Mouse (Mus musculus): ENCODE results near the gene Trim17. TPM values are rescaled to one million over a fixed set of nuclear protein-coding genes. Genes with fewer than 3 reads are reported as not detected.
A peak's percentile ranks its signal among the peaks of the same experiment; 100 is the strongest.

Gene Trim17
- polyA plus RNA-seq, 1 experiment from 2014 or later = 0.62 TPM

DNA sequence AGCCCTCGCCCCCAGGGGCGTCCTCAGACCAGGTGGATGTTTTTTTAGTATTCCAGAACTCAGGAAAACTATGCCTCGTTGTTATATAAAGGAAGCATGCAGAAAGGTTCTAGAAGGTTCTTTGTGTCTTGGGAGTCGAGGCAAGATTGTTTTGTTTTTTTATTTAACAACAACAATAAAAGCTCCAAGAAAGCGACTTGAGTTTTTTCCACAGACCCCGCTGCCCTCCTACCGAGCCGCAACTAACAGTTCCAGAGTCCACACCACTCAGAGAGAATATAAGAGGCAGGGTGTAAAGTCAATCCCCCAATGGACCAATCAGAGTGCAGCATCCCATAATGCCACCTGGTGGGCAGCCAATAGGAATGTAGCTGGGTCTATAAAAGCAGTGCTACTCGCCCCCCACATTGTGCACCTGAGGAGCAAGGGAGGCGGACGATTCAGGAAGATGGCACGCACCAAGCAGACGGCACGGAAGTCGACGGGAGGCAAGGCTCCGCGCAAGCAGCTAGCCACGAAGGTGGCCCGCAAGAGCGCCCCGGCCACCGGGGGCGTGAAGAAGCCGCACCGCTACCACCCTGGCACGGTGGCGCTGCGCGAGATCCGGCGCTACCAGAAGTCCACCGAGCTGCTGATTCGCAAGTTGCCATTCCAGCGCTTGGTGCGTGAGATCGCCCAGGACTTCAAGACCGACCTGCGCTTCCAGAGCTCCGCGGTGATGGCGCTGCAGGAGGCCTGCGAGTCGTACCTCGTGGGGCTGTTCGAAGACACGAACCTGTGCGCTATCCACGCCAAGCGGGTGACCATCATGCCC is 7.1 kb downstream of the Trim17 start:
- DNase-seq (ENCODE audit: low spot score) = no peak
- 52% methylated on average over 50 of the region's 50 CpGs for WGBS
- Histone ChIP-seq H3K9ac (replicated peaks; ENCODE audit: low read depth) (no peak overlapping the region), H3K27me3 (replicated peaks; ENCODE audit: insufficient read depth, low read length) (peaks cover 13% of the 10 kb centered on the region), H3K9me3 (ENCODE audit: low read length) (no peaks in the 10 kb centered on the region), H3K4me3 (ENCODE audit: low read depth, low read length) (no peak overlapping the region), H3K36me3 (ENCODE audit: insufficient read depth, low read length) (peaks cover 11% of the 10 kb centered on the region; the same call in 1 of the 2 replicates), H3K4me1 (ENCODE audit: insufficient read depth, low read depth, low read length) (0 out of 2 replicates have a peak, but pooled peaks cover 5% of the 10 kb centered on the region), H3K27ac (ENCODE audit: low read length) (no peak overlapping the region), H3K4me2 (replicated peaks; ENCODE audit: low read depth, low read length) (no peak overlapping the region)
- ATAC-seq = no peak
- TF ChIP-seq CTCF (IDR thresholded peaks at IDR 0.05) (no peak), EP300 (IDR thresholded peaks at IDR 0.05) (no peak)

DNA sequence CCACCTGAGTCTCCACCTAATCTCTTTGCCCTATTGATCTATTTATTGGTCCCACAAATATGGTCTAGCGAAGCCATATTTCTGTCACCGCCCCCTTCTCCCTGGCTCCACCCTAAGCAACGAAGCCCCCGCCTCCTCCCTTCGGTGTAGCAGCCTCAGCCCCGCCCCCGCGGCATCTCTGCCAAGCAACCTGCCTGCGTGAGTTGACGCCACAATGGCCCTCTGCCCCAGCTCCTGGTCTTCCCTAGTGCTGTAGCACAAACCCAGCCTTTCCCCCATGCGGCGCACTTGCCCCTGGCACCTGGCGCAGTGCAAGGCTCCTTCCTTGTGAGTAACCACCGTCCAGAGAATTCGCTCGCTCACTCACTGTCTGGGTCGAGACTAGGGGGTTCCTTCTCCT is 9.1 kb downstream of the Trim17 start:
- Histone ChIP-seq H3K4me1 (ENCODE audit: insufficient read depth, low read depth, low read length) (0 out of 2 replicates have a peak, but pooled peaks cover 2% of the 10 kb centered on the region), H3K27ac (ENCODE audit: low read length) (no peak overlapping the region), H3K27me3 (replicated peaks; ENCODE audit: insufficient read depth, low read length) (peaks cover 13% of the 10 kb centered on the region), H3K4me2 (replicated peaks; ENCODE audit: low read depth, low read length) (no peak overlapping the region), H3K4me3 (ENCODE audit: low read depth, low read length) (no peak overlapping the region), H3K36me3 (ENCODE audit: insufficient read depth, low read length) (no peaks in the 10 kb centered on the region), H3K9me3 (ENCODE audit: low read length) (no peaks in the 10 kb centered on the region), H3K9ac (replicated peaks; ENCODE audit: low read depth) (no peak overlapping the region)
- TF ChIP-seq EP300 (IDR thresholded peaks at IDR 0.05) = no peak
- TF ChIP-seq CTCF (IDR thresholded peaks at IDR 0.05) = no peak
- DNase-seq (ENCODE audit: low spot score) (peak; percentile 42), ATAC-seq (peak; percentile 12; the same call in 1 of the 2 replicates)
- 40% methylated on average over 17 of the region's 17 CpGs for WGBS

DNA sequence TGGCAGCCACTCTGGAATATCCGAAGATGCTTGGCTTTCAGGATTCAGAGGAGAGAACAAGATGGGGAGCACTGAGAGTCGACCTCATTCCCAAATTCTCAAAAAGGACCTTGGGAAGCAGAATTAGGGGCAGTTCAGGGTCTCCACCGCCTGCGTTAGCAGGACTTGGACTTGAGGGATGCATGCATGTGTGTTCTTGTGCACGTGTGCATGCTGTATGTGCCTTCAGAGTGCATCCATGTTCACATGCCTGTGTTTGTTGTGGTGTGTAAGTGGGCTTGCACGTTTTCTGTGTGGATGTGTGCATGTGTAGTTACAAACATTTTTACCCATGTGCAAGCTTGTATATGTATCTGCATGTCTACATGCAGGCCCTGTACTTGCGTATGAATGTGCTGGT is 9.7 kb downstream of the Trim17 start:
- no peaks in the 10 kb centered on the region for H3K36me3 ChIP-seq (ENCODE audit: insufficient read depth, low read length)
- ATAC-seq = no peak
- H3K9ac ChIP-seq (replicated peaks; ENCODE audit: low read depth) = no peak overlapping the region
- no peaks in the 10 kb centered on the region for H3K9me3 ChIP-seq (ENCODE audit: low read length)
- H3K4me1 ChIP-seq (ENCODE audit: insufficient read depth, low read depth, low read length) = peaks cover 3% of the 10 kb centered on the region; the same call in 1 of the 2 replicates
- no peak overlapping the region for H3K27ac ChIP-seq (ENCODE audit: low read length)
- H3K4me2 ChIP-seq (replicated peaks; ENCODE audit: low read depth, low read length) = no peak overlapping the region
- WGBS = 79% methylated on average over 7 of the region's 7 CpGs
- DNase-seq (ENCODE audit: low spot score) = no peak
- H3K4me3 ChIP-seq (ENCODE audit: low read depth, low read length) = no peak overlapping the region
- TF ChIP-seq EP300 (IDR thresholded peaks at IDR 0.05) (no peak), CTCF (IDR thresholded peaks at IDR 0.05) (no peak)
- H3K27me3 ChIP-seq (replicated peaks; ENCODE audit: insufficient read depth, low read length) = peaks cover 13% of the 10 kb centered on the region

DNA sequence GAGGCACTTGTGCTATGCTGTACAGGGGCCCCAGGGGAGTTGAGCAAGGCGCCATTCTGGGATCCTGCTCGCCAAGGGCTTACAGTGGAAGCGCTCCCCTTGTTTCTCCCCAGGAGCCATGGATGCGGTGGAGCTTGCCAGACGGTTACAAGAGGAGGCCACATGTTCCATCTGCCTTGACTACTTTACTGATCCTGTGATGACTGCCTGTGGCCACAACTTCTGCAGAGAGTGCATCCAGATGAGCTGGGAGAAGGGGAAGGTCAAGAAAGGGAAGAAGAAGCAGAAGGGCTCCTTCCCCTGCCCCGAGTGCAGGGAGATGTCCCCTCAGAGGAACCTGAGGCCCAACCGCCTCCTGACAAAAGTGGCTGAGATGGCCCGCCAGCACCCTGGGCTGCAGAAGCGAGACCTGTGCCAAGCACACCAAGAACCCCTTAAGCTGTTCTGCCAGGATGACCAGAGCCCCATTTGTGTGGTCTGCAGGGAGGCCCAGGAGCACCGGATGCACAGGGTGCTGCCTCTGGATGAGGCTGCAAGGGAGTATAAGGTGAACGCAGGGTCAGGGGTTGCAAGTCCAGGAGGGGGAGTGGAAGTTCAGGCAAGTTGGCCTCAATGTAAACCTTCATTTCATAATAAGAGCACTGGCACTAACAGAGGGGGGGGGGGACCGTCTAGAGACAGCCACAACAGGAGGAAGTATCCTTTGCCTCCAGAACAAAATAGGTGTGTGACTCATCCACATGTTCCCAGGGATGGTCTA is 10.7 kb downstream of the Trim17 start:
- Histone ChIP-seq H3K4me1 (ENCODE audit: insufficient read depth, low read depth, low read length) (peaks cover 8% of the 10 kb centered on the region; the same call in 1 of the 2 replicates), H3K9me3 (ENCODE audit: low read length) (no peaks in the 10 kb centered on the region), H3K4me3 (ENCODE audit: low read depth, low read length) (no peak overlapping the region), H3K36me3 (ENCODE audit: insufficient read depth, low read length) (no peaks in the 10 kb centered on the region), H3K27ac (ENCODE audit: low read length) (no peak overlapping the region), H3K4me2 (replicated peaks; ENCODE audit: low read depth, low read length) (no peak overlapping the region), H3K9ac (replicated peaks; ENCODE audit: low read depth) (no peak overlapping the region), H3K27me3 (replicated peaks; ENCODE audit: insufficient read depth, low read length) (peaks cover 13% of the 10 kb centered on the region)
- WGBS = 42% methylated on average over 12 of the region's 12 CpGs
- no peak for DNase-seq (ENCODE audit: low spot score)
- TF ChIP-seq EP300 (IDR thresholded peaks at IDR 0.05) (no peak), CTCF (IDR thresholded peaks at IDR 0.05) (no peak)
- no peak for ATAC-seq

DNA sequence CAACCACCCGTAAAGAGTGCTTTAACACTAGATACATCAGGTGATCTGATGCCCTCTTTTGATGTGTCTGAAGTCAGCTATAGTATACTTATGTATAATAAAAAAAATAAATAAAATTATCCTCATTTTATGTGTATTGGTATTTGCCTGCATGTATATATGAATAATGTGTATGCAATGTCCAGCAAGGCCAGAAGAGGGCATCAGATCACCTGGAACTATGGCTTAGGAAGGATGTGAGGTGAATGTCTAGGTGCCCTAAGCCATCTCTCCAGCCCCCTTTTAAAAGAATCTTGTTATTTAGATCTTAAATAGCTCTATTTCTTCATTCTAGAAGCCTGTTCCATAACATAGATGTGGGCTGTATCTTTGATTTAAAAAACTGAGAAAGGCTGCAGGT is 12.9 kb downstream of the Trim17 start:
- Histone ChIP-seq H3K27ac (ENCODE audit: low read length) (no peak overlapping the region), H3K9me3 (ENCODE audit: low read length) (no peaks in the 10 kb centered on the region), H3K4me1 (ENCODE audit: insufficient read depth, low read depth, low read length) (peaks cover 8% of the 10 kb centered on the region; the same call in 1 of the 2 replicates), H3K4me2 (replicated peaks; ENCODE audit: low read depth, low read length) (no peak overlapping the region), H3K27me3 (replicated peaks; ENCODE audit: insufficient read depth, low read length) (0 out of 2 replicates have a peak, but pooled peaks cover under 1% of the 10 kb centered on the region), H3K36me3 (ENCODE audit: insufficient read depth, low read length) (no peaks in the 10 kb centered on the region), H3K9ac (replicated peaks; ENCODE audit: low read depth) (no peak overlapping the region), H3K4me3 (ENCODE audit: low read depth, low read length) (no peak overlapping the region)
- peak; percentile 60 for DNase-seq (ENCODE audit: low spot score)
- no peak for ATAC-seq
- TF ChIP-seq EP300 (IDR thresholded peaks at IDR 0.05) (no peak), CTCF (IDR thresholded peaks at IDR 0.05) (peak; percentile 78)
- 100% methylated on average over 1 of the region's 1 CpGs for WGBS

DNA sequence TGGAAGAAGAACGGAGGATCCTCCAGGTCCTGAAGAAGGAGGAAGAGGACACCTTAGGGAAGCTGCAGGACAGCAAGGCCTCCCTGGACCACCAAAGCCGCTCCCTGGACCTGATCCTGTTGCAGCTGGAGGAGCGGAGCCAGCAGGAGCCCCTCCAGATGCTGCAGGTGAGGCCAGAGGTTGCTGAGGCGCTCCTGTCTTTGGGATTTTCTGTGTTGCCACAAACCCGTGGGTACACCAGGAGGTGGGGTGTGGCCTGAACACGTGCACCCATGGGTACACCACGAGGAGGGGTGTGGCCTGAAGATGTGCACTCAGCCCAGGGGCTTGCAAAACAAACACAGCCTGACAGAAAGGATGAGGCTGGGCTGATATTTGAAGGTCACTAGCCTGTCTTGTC is 14.1 kb downstream of the Trim17 start:
- Histone ChIP-seq H3K4me2 (replicated peaks; ENCODE audit: low read depth, low read length) (no peak overlapping the region), H3K4me1 (ENCODE audit: insufficient read depth, low read depth, low read length) (peaks cover 8% of the 10 kb centered on the region; the same call in 1 of the 2 replicates), H3K9me3 (ENCODE audit: low read length) (no peaks in the 10 kb centered on the region), H3K27ac (ENCODE audit: low read length) (peak overlapping the region; percentile 72; the same call in 1 of the 2 replicates), H3K36me3 (ENCODE audit: insufficient read depth, low read length) (no peaks in the 10 kb centered on the region), H3K9ac (replicated peaks; ENCODE audit: low read depth) (no peak overlapping the region), H3K27me3 (replicated peaks; ENCODE audit: insufficient read depth, low read length) (no peaks in the 10 kb centered on the region), H3K4me3 (ENCODE audit: low read depth, low read length) (no peak overlapping the region)
- TF ChIP-seq CTCF (IDR thresholded peaks at IDR 0.05) (no peak), EP300 (IDR thresholded peaks at IDR 0.05) (no peak)
- WGBS = 70% methylated on average over 7 of the region's 7 CpGs
- no peak for ATAC-seq
- DNase-seq (ENCODE audit: low spot score) = no peak

Measured in lung, postnatal 0 days (tissue).